Mouse (Mus musculus) stomach, embryonic 14.5 days (tissue): Measurements from ENCODE around the gene Rpl22l1. TPM values are rescaled to one million over a fixed set of nuclear protein-coding genes. Genes with fewer than 3 reads are reported as not detected.

ENCODE experiments used
- ATAC-seq: fragments of 200-750 bp; cut with Nextera tagmentation; 2 replicates; pipeline ENCODE4 v1.8.0; 2017; ENCODE audit warnings: low read depth, moderate TSS enrichment; ENCODE audit not compliant: insufficient number of reproducible peaks, insufficient read depth, low FRiP score
- H3K27ac ChIP-seq: fragments of 300-500 bp; sonication (generic); 2 replicates; pipeline ENCODE4 v1.5.1; 2014; ENCODE audit warnings: mild to moderate bottlenecking, low read length, moderate library complexity, mixed read lengths
- H3K27me3 ChIP-seq: fragments of 300-500 bp; sonication (generic); 2 replicates; pipeline ENCODE4 v1.6.1; 2014; ENCODE audit warnings: low read length, control low read depth, mixed read lengths; ENCODE audit not compliant: control insufficient read depth, insufficient read depth
- H3K36me3 ChIP-seq: fragments of 300-500 bp; sonication (generic); 2 replicates; pipeline ENCODE4 v1.6.1; 2014; ENCODE audit warnings: mild to moderate bottlenecking, control low read depth, low read length, moderate library complexity, mixed read lengths; ENCODE audit not compliant: control insufficient read depth, insufficient read depth
- H3K4me1 ChIP-seq: fragments of 300-500 bp; sonication (generic); 2 replicates; pipeline ENCODE4 v1.6.1; 2014; ENCODE audit warnings: low read length, control low read depth, mixed read lengths; ENCODE audit not compliant: control insufficient read depth, insufficient read depth
- H3K4me2 ChIP-seq: fragments of 300-500 bp; sonication (generic); replicated peaks from 2 replicates; pipeline ENCODE4 v1.6.1; 2014; ENCODE audit warnings: low read depth, low read length, control low read depth
- H3K4me3 ChIP-seq: fragments of 300-500 bp; sonication (generic); 2 replicates; pipeline ENCODE4 v1.5.1; 2014; ENCODE audit warnings: low read depth, low read length, control low read depth
- H3K9ac ChIP-seq: fragments of 300-500 bp; sonication (generic); replicated peaks from 2 replicates; pipeline ENCODE4 v1.6.1; 2014; ENCODE audit warnings: low read depth, mild to moderate bottlenecking, control low read depth, low read length, moderate library complexity, mixed read lengths
- H3K9me3 ChIP-seq: fragments of 300-500 bp; sonication (generic); 2 replicates; pipeline ENCODE4 v1.6.1; 2016; ENCODE audit warnings: low read depth, low read length, control low read depth; ENCODE audit not compliant: control insufficient read depth
- WGBS: fragments of 180-500 bp; shearing (Covaris S2); extraction: QIAGEN DNeasy Blood & Tissue Kit; methylation state at CpG from one replicate; pipeline ENCODE4 v1.1.7; 2014; 5-methylcytosine and 5-hydroxymethylcytosine counted together
- polyA plus RNA-seq: library from polyadenylated mRNA; unstranded; fragments of >200 nt; fragmentation: Nextera tagmentation; extraction: Ambion mirVana; gene quantifications from 2 replicates; pipeline ENCODE4 v1.2.1, GENCODE M21; 2014

The Rpl22l1 gene
- polyA plus RNA-seq, 1 experiment from 2014 or later = 503 TPM

- WGBS = 69% methylated on average over 1 of the region's 1 CpGs
- Histone ChIP-seq H3K4me2 (no peak overlapping the region), H3K4me1 (no peaks in the 10 kb centered on the region), H3K27ac (no peak overlapping the region), H3K9ac (no peak overlapping the region), H3K27me3 (no peaks in the 10 kb centered on the region), H3K4me3 (no peak overlapping the region), H3K9me3 (no peaks in the 10 kb centered on the region), H3K36me3 (no peaks in the 10 kb centered on the region)
- no peak for ATAC-seq
These were observed 28.7 kb upstream of the Rpl22l1 start for GRCm38 (mm10) chr3:28776491-28776890.

GRCm38 (mm10) chr3:28780511-28780910, 24.7 kb upstream of the Rpl22l1 start:
- Histone ChIP-seq H3K27ac (no peak overlapping the region), H3K36me3 (no peaks in the 10 kb centered on the region), H3K27me3 (no peaks in the 10 kb centered on the region), H3K9ac (no peak overlapping the region), H3K4me3 (peak overlapping the region; percentile 73; the same call in 1 of the 2 replicates), H3K9me3 (no peaks in the 10 kb centered on the region), H3K4me2 (peak overlapping the region; percentile 98), H3K4me1 (no peaks in the 10 kb centered on the region)
- 75% methylated on average over 9 of the region's 9 CpGs for WGBS
- ATAC-seq = no peak

- H3K9ac ChIP-seq = peak within 1 kb of the TSS; percentile 61
- H3K4me3 ChIP-seq = peak within 1 kb of the TSS; percentile 73
These were observed 24.2 kb upstream of the Rpl22l1 start, which contains the start of gene Eif5a2 for GRCm38 (mm10) chr3:28780994-28781393. TSS of gene Eif5a2 (plus strand) at chr3:28781276.

GRCm38 (mm10) chr3:28781422-28781821, 23.8 kb upstream of the Rpl22l1 start:
- 2% methylated on average over 31 of the region's 41 CpGs for WGBS

More at GRCm38 (mm10) chr3:28780994-28781393, 24.2 kb upstream of the Rpl22l1 start, which contains the start of gene Eif5a2:
- WGBS = 3% methylated on average over 37 of the region's 46 CpGs
- H3K9me3 ChIP-seq = no peaks in the 10 kb centered on the region
- H3K36me3 ChIP-seq = no peaks in the 10 kb centered on the region
- peak within 1 kb of the TSS; percentile 98 for H3K4me2 ChIP-seq
- H3K4me1 ChIP-seq = no peaks in the 10 kb centered on the region
- H3K27ac ChIP-seq = no peak within 1 kb of the TSS
- no peaks in the 10 kb centered on the region for H3K27me3 ChIP-seq
- ATAC-seq = peak; percentile 98

GRCm38 (mm10) chr3:28781848-28782247, 23.4 kb upstream of the Rpl22l1 start:
- Histone ChIP-seq H3K9ac (peak overlapping the region; percentile 61), H3K4me1 (no peaks in the 10 kb centered on the region), H3K27ac (no peak overlapping the region), H3K27me3 (no peaks in the 10 kb centered on the region), H3K36me3 (no peaks in the 10 kb centered on the region), H3K4me3 (peak overlapping the region; percentile 73), H3K9me3 (no peaks in the 10 kb centered on the region), H3K4me2 (peak overlapping the region; percentile 98)
- WGBS = 22% methylated on average over 14 of the region's 14 CpGs
- ATAC-seq = peak; percentile 19; the same call in 1 of the 2 replicates

More at GRCm38 (mm10) chr3:28781422-28781821, 23.8 kb upstream of the Rpl22l1 start:
- H3K4me1 ChIP-seq = no peaks in the 10 kb centered on the region
- no peaks in the 10 kb centered on the region for H3K36me3 ChIP-seq
- no peak for ATAC-seq
- peak overlapping the region; percentile 73 for H3K4me3 ChIP-seq
- H3K9me3 ChIP-seq = no peaks in the 10 kb centered on the region
- H3K27me3 ChIP-seq = no peaks in the 10 kb centered on the region
- peak overlapping the region; percentile 98 for H3K4me2 ChIP-seq
- peak overlapping the region; percentile 61 for H3K9ac ChIP-seq
- no peak overlapping the region for H3K27ac ChIP-seq

GRCm38 (mm10) chr3:28784176-28784575, 21.1 kb upstream of the Rpl22l1 start:
- H3K4me3 ChIP-seq = no peak overlapping the region
- no peaks in the 10 kb centered on the region for H3K4me1 ChIP-seq
- no peaks in the 10 kb centered on the region for H3K27me3 ChIP-seq
- no peaks in the 10 kb centered on the region for H3K36me3 ChIP-seq
- no peak overlapping the region for H3K4me2 ChIP-seq
- no peaks in the 10 kb centered on the region for H3K9me3 ChIP-seq
- no peak for ATAC-seq
- H3K9ac ChIP-seq = no peak overlapping the region
- WGBS = 87% methylated on average over 2 of the region's 2 CpGs
- H3K27ac ChIP-seq = no peak overlapping the region

GRCm38 (mm10) chr3:28794835-28795234, 10.4 kb upstream of the Rpl22l1 start:
- ATAC-seq = no peak
- H3K36me3 ChIP-seq = no peaks in the 10 kb centered on the region
- H3K27ac ChIP-seq = no peak overlapping the region
- no peak overlapping the region for H3K4me3 ChIP-seq
- no peaks in the 10 kb centered on the region for H3K27me3 ChIP-seq
- H3K9me3 ChIP-seq = no peaks in the 10 kb centered on the region
- no peaks in the 10 kb centered on the region for H3K4me1 ChIP-seq
- WGBS = 81% methylated on average over 7 of the region's 7 CpGs
- no peak overlapping the region for H3K4me2 ChIP-seq
- no peak overlapping the region for H3K9ac ChIP-seq

GRCm38 (mm10) chr3:28808039-28808643, 2.9 kb downstream of the Rpl22l1 start:
- no peaks in the 10 kb centered on the region for H3K9me3 ChIP-seq
- H3K4me1 ChIP-seq = peaks cover 4% of the 10 kb centered on the region; the same call in 1 of the 2 replicates
- peaks cover 18% of the 10 kb centered on the region for H3K36me3 ChIP-seq
- ATAC-seq = no peak
- no peak overlapping the region for H3K4me2 ChIP-seq
- H3K4me3 ChIP-seq = no peak overlapping the region
- H3K9ac ChIP-seq = no peak overlapping the region
- H3K27ac ChIP-seq = no peak overlapping the region
- 92% methylated on average over 4 of the region's 4 CpGs for WGBS
- H3K27me3 ChIP-seq = no peaks in the 10 kb centered on the region

- no peak overlapping the region for H3K4me3 ChIP-seq
- no peak overlapping the region for H3K9ac ChIP-seq
- no peaks in the 10 kb centered on the region for H3K9me3 ChIP-seq
- H3K36me3 ChIP-seq = peaks cover 18% of the 10 kb centered on the region
- peaks cover under 1% of the 10 kb centered on the region; the same call in 1 of the 2 replicates for H3K4me1 ChIP-seq
- H3K27ac ChIP-seq = no peak overlapping the region
- no peak overlapping the region for H3K4me2 ChIP-seq
- no peak for ATAC-seq
- WGBS = 79% methylated on average over 4 of the region's 4 CpGs
- no peaks in the 10 kb centered on the region for H3K27me3 ChIP-seq
These were observed 6.2 kb downstream of the Rpl22l1 start for GRCm38 (mm10) chr3:28811441-28811840.
